Mouse (Mus musculus) testis, adult 2 months (tissue): ENCODE data around the gene Rad51b.

Experiments
- CTCF ChIP-seq: fragments of 200-500 bp; IDR thresholded peaks from 2 replicates; pipeline ENCODE4 v1.5.1; 2012; ENCODE audit warnings: low read depth, mild to moderate bottlenecking, inconsistent platforms, low read length, moderate library complexity; ENCODE audit not compliant: control insufficient read depth, insufficient read depth, insufficient replicate concordance
- POLR2A ChIP-seq: fragments of 200-500 bp; IDR thresholded peaks from 2 replicates; pipeline ENCODE4 v1.6.1; 2012; ENCODE audit warnings: low read depth, mild to moderate bottlenecking, inconsistent platforms, low read length, moderate library complexity; ENCODE audit not compliant: control insufficient read depth

DNA sequence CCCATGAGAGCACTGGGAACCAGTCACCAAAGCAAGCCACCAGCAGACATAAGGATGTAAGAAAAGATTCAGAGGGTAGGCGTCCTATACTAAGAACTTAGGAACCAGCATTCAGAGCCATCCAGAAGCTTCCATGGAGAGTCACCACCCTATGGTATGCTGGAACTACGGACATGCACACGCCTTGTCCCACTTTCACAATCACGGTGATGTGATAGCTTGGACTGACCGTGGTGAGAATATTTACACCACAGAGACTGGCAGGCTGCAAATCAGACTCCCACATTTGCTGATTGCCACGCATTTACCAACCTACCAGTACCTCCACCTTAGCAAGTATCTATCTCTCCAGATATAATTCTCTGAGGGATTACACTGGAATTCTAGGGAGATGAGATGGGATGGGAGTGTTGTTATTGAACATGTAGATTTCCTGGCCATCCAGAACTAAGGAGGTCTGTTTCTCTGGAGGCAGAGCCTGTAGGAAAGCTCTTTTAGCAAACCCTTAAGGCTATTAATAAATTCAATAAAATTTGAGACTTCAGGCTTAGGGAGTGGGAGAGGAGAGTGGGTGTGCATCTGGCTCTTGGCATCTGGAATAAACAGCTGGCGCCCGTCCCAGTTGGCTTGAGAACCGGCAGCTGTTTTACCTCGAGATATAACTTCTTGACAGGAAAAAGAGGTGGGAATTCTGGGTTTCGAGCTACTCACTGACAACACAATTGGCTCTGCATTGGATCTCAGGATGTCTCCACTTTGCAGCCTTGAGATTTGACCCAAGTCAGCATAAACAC, 559.2 kb downstream of the Rad51b start:
- TF ChIP-seq CTCF, result no peak
- no peak for TF ChIP-seq POLR2A
